Comparison of ENCODE assay signal across 15 mouse cellular contexts in the genomic region with DNA sequence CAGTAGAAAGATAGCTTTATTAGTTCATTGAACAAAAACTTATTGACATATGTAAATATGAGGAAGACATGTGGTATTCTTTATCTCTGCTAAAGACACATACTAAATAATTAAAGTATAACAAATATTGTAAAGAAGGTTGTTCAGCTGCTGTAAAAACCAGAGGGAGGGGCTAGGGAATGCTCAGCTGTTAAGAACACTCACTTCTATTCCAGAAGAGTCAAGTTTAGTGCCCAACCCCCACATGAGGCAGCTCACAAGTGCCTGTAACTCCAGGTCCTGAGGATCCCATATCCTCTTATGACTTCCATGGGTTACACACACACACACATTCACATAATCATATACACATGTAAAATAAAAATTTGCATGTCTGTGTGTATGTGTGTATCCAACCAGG.
"Had no signal": no experiment of that assay in that cellular context is flagged by ENCODE, and none has a peak within 500 bp of the region (broad histone marks: within the 10 kb centered on the region; RNA-seq: fewer than 3 reads in every experiment).

No protein-coding gene starts in this region.

- H3K9me3 ChIP-seq: neural tube, embryonic 13.5 days; neural tube, embryonic 15.5 days; stomach, embryonic 15.5 days had no signal

- H3K27ac ChIP-seq: neural tube, embryonic 13.5 days; neural tube, embryonic 15.5 days; stomach, embryonic 15.5 days; stomach, postnatal 0 days had no signal

- DNase-seq: retina, postnatal 1 day; right cerebral cortex, adult 18-20 months; right cerebral cortex, postnatal 25 days; right cerebral cortex, postnatal 4 days; spleen, adult 18-20 months; thymus, adult 18-20 months; thymus, adult 2 months; thymus, postnatal 14 days; thymus, postnatal 25 days; thymus, postnatal 36 days; thymus, postnatal 4 days had no signal

- H3K9ac ChIP-seq: neural tube, embryonic 13.5 days; neural tube, embryonic 15.5 days; stomach, embryonic 15.5 days had no signal

- H3K4me1 ChIP-seq: neural tube, embryonic 13.5 days; neural tube, embryonic 15.5 days; stomach, embryonic 15.5 days had no signal

- H3K4me3 ChIP-seq: neural tube, embryonic 13.5 days; neural tube, embryonic 15.5 days; stomach, embryonic 15.5 days had no signal

- H3K4me2 ChIP-seq: neural tube, embryonic 13.5 days; neural tube, embryonic 15.5 days; stomach, embryonic 15.5 days had no signal

- H3K27me3 ChIP-seq: neural tube, embryonic 13.5 days; neural tube, embryonic 15.5 days; stomach, embryonic 15.5 days had no signal
